Mouse (Mus musculus): ENCODE results near the gene Ophn1. TPM values are rescaled to one million over a fixed set of nuclear protein-coding genes. Genes with fewer than 3 reads are reported as not detected.

The Ophn1 gene
- not detected for total RNA-seq (2023)

GRCm38 (mm10) chrX:98890406-98891116 lies at the start of gene Ophn1:
Gene Ophn1 (minus strand): TSS chrX:98891025.

GRCm38 (mm10) chrX:98936101-98936500 lies 45.3 kb upstream of the Ophn1 start, which contains the start of gene Yipf6:
Gene Yipf6 (plus strand): TSS chrX:98936316.

Other genes with a start within 250 kb of the Ophn1 start
- 24.4 TPM for gene Yipf6, start 45.3 kb upstream of the Ophn1 start, total RNA-seq (2023)
- 0.43 TPM for gene Stard8, start 112.2 kb upstream of the Ophn1 start, total RNA-seq (2023)
- gene Efnb1, start 245.1 kb upstream of the Ophn1 start, total RNA-seq (2023): 3.0 TPM

All from CD8-positive naive resting alpha-beta T cell, adult 57 days (primary cell).